Mouse (Mus musculus): Measurements from ENCODE around the gene Tbc1d1. TPM values are rescaled to one million over a fixed set of nuclear protein-coding genes. Genes with fewer than 3 reads are reported as not detected.

Gene Tbc1d1
- polyA plus RNA-seq, 2 experiments = 4.8 to 5.6 TPM

DNA sequence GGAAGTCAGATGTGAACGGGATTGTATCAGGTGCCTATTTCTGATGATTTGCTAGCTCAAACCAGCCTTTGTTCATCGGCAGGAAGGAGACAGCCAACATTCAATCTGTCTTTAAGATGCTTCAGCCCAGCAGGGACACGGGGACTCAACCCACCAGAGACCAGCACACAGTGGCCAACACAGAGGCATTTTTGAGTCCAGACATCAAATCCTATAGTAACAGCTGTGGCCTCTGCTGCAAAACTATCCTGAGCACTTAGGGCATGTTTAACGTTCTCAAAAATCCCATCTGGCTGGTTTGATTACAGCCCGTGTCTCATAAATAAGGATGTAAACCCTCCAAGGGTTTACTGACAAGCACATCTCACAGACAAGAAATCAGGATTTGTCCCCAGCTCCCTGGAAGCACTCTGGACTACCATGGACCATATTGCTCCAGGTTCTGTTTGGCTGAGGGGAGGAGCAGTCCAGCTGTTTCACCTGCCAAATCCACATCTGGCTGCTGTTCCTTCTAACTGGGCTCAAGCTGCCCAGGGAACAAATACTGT, 207.8 kb downstream of the Tbc1d1 start:
- Histone ChIP-seq H3K9me3 (ENCODE audit: control insufficient read depth, low read length) (no peaks in the 10 kb centered on the region), H3K27ac (no peak overlapping the region), H3K36me3 (replicated peaks; ENCODE audit: control insufficient read depth, insufficient read depth, low read depth) (no peaks in the 10 kb centered on the region), H3K9ac (replicated peaks) (no peak overlapping the region), H3K4me2 (ENCODE audit: low read depth) (no peak overlapping the region), H3K4me1 (replicated peaks; ENCODE audit: control insufficient read depth in 2 of 2, insufficient read depth in 2 of 2, low read length in 1 of 2) (peaks cover 15 to 27% of the 10 kb centered on the region in 2 experiments), H3K4me3 (ENCODE audit: insufficient read depth in 1 of 2, low read depth in 2 of 2, low read length in 2 of 2) (no peak overlapping the region), H3K27me3 (ENCODE audit: control insufficient read depth, insufficient read depth, low read length) (no peaks in the 10 kb centered on the region)
- TF ChIP-seq CTCF (IDR thresholded peaks at IDR 0.05; ENCODE audit: low read depth) (no peak), EP300 (IDR thresholded peaks at IDR 0.05; ENCODE audit: low read depth) (no peak)
- ATAC-seq (ENCODE audit: insufficient read depth) = no peak
- WGBS (ENCODE audit: insufficient replicate concordance) = 59% methylated on average over 5 of the region's 5 CpGs
- no peak for DNase-seq (ENCODE audit: low read depth in 3 of 3, low spot score in 3 of 3)

GRCm38 (mm10) chr5:64364432-64365125, 208.5 kb downstream of the Tbc1d1 start:
- Histone ChIP-seq H3K4me2 (ENCODE audit: low read depth) (peak overlapping the region; percentile 28), H3K36me3 (replicated peaks; ENCODE audit: control insufficient read depth, insufficient read depth, low read depth) (no peaks in the 10 kb centered on the region), H3K4me3 (ENCODE audit: insufficient read depth in 1 of 2, low read depth in 2 of 2, low read length in 2 of 2) (no peak overlapping the region), H3K9ac (replicated peaks) (no peak overlapping the region), H3K9me3 (ENCODE audit: control insufficient read depth, low read length) (no peaks in the 10 kb centered on the region), H3K27me3 (ENCODE audit: control insufficient read depth, insufficient read depth, low read length) (no peaks in the 10 kb centered on the region), H3K27ac (no peak overlapping the region), H3K4me1 (replicated peaks; ENCODE audit: control insufficient read depth in 2 of 2, insufficient read depth in 2 of 2, low read length in 1 of 2) (peaks cover 15 to 27% of the 10 kb centered on the region in 2 experiments)
- no peak for TF ChIP-seq EP300 (IDR thresholded peaks at IDR 0.05; ENCODE audit: low read depth)
- TF ChIP-seq CTCF (IDR thresholded peaks at IDR 0.05; ENCODE audit: low read depth) = no peak
- DNase-seq (ENCODE audit: low read depth in 3 of 3, low spot score in 3 of 3) (peak in 1 of 3 experiments; percentile 31), ATAC-seq (ENCODE audit: insufficient read depth) (peak; percentile 74)
- WGBS (ENCODE audit: insufficient replicate concordance) = 29% methylated on average over 7 of the region's 7 CpGs

DNA sequence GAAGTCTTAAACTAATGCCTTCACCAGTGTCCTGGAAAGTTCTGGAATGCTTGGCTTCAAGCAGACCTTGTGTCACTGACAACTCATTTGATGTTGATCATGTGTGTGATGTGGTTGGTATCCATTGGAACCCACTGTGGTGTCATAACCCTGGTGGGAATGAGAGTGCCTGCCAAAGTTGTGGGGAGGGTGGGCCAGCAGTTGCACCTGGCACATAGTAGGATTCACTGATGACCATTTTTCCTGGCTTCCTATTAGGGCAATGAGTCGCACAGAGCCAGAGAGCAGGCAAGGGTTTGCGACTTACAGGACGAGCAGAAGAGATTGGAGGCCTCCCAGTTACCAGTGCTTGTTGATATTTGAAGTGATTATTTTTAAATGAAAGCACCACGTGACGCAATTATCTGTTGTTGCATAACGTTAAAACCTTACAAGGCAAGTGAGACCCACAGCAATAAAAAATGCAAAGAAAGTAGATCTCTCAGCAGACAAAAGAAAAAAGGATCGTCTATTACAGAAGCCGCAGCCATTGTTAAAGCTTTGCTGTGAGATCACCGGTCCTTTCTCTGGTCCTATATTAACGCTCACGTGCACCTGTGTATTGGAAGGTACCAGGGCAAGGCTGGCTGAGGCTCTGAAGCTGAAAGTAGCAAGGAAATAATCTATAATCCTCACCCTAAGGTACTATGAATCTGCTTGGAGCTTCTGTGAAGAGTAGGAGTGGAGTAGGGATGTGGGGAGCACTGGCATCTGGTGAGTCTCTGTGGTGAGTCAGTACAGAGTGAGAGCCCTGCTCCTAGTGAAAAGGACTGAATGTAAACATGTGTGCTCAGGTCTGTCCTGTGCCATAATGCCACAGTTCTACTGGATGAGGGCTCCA, 209.3 kb downstream of the Tbc1d1 start:
- no peak for TF ChIP-seq CTCF (IDR thresholded peaks at IDR 0.05; ENCODE audit: low read depth)
- TF ChIP-seq EP300 (IDR thresholded peaks at IDR 0.05; ENCODE audit: low read depth) = no peak
- Histone ChIP-seq H3K4me3 (ENCODE audit: insufficient read depth in 1 of 2, low read depth in 2 of 2, low read length in 2 of 2) (no peak overlapping the region), H3K4me1 (replicated peaks; ENCODE audit: control insufficient read depth in 2 of 2, insufficient read depth in 2 of 2, low read length in 1 of 2) (peaks cover 11 to 22% of the 10 kb centered on the region in 2 experiments), H3K4me2 (ENCODE audit: low read depth) (no peak overlapping the region), H3K9ac (replicated peaks) (no peak overlapping the region), H3K9me3 (ENCODE audit: control insufficient read depth, low read length) (no peaks in the 10 kb centered on the region), H3K27ac (no peak overlapping the region), H3K36me3 (replicated peaks; ENCODE audit: control insufficient read depth, insufficient read depth, low read depth) (no peaks in the 10 kb centered on the region), H3K27me3 (ENCODE audit: control insufficient read depth, insufficient read depth, low read length) (no peaks in the 10 kb centered on the region)
- ATAC-seq (ENCODE audit: insufficient read depth) = no peak
- no peak for DNase-seq (ENCODE audit: low read depth in 3 of 3, low spot score in 3 of 3)
- WGBS (ENCODE audit: insufficient replicate concordance) = 72% methylated on average over 11 of the region's 11 CpGs

- TF ChIP-seq EP300 (IDR thresholded peaks at IDR 0.05; ENCODE audit: low read depth) (no peak), CTCF (IDR thresholded peaks at IDR 0.05; ENCODE audit: low read depth) (no peak)
- Histone ChIP-seq H3K4me3 (ENCODE audit: insufficient read depth in 1 of 2, low read depth in 2 of 2, low read length in 2 of 2) (no peak overlapping the region), H3K9ac (replicated peaks) (no peak overlapping the region), H3K36me3 (replicated peaks; ENCODE audit: control insufficient read depth, insufficient read depth, low read depth) (no peaks in the 10 kb centered on the region), H3K9me3 (ENCODE audit: control insufficient read depth, low read length) (no peaks in the 10 kb centered on the region), H3K4me2 (ENCODE audit: low read depth) (no peak overlapping the region), H3K4me1 (replicated peaks; ENCODE audit: control insufficient read depth in 2 of 2, insufficient read depth in 2 of 2, low read length in 1 of 2) (peaks cover 10 to 23% of the 10 kb centered on the region in 2 experiments), H3K27ac (no peak overlapping the region), H3K27me3 (ENCODE audit: control insufficient read depth, insufficient read depth, low read length) (no peaks in the 10 kb centered on the region)
- 71% methylated on average over 9 of the region's 9 CpGs for WGBS (ENCODE audit: insufficient replicate concordance)
- no peak for ATAC-seq (ENCODE audit: insufficient read depth)
- DNase-seq (ENCODE audit: low read depth in 3 of 3, low spot score in 3 of 3) = no peak
Observed at GRCm38 (mm10) chr5:64366113-64366512, 210.0 kb downstream of the Tbc1d1 start.

DNA sequence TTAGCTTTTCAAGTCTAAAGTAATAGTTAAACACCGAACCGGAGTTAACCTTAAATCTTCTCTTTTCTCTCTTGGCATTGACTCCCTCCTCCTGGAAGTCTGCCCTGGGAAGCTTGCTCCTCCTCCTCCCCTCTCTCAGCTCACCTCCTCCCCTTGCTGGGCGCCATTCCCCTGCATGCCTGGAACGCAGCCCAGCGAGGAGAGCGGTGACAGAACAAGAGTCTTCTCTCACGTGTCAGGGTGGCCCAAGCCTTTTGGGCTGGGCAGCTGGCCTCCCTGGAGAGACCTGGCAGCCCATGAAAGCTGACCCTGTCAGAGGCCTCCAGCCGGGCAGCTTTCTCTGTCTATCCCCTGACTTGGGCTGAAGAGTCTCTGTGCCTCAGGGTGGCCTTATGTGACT, 211.3 kb downstream of the Tbc1d1 start:
- ATAC-seq (ENCODE audit: insufficient read depth) (no peak), DNase-seq (ENCODE audit: low read depth in 3 of 3, low spot score in 3 of 3) (no peak)
- H3K27me3 ChIP-seq (ENCODE audit: control insufficient read depth, insufficient read depth, low read length) = no peaks in the 10 kb centered on the region
- no peaks in the 10 kb centered on the region for H3K36me3 ChIP-seq (replicated peaks; ENCODE audit: control insufficient read depth, insufficient read depth, low read depth)
- no peaks in the 10 kb centered on the region for H3K9me3 ChIP-seq (ENCODE audit: control insufficient read depth, low read length)
- H3K4me1 ChIP-seq (replicated peaks; ENCODE audit: control insufficient read depth in 2 of 2, insufficient read depth in 2 of 2, low read length in 1 of 2) = peaks cover 10 to 26% of the 10 kb centered on the region in 2 experiments
- no peak overlapping the region for H3K4me3 ChIP-seq (ENCODE audit: insufficient read depth in 1 of 2, low read depth in 2 of 2, low read length in 2 of 2)
- WGBS (ENCODE audit: insufficient replicate concordance) = 67% methylated on average over 8 of the region's 8 CpGs
- H3K9ac ChIP-seq (replicated peaks) = no peak overlapping the region
- TF ChIP-seq CTCF (IDR thresholded peaks at IDR 0.05; ENCODE audit: low read depth) (no peak), EP300 (IDR thresholded peaks at IDR 0.05; ENCODE audit: low read depth) (no peak)
- no peak overlapping the region for H3K4me2 ChIP-seq (ENCODE audit: low read depth)
- no peak overlapping the region for H3K27ac ChIP-seq
